Mouse (Mus musculus): ENCODE measurements around the gene Hmga1.

The Hmga1 gene

GRCm38 (mm10) chr17:27556315-27557011 is at the start of gene Hmga1:
Gene Hmga1 (plus strand): TSS chr17:27556497.
- peak; percentile 90 for DNase-seq

DNA sequence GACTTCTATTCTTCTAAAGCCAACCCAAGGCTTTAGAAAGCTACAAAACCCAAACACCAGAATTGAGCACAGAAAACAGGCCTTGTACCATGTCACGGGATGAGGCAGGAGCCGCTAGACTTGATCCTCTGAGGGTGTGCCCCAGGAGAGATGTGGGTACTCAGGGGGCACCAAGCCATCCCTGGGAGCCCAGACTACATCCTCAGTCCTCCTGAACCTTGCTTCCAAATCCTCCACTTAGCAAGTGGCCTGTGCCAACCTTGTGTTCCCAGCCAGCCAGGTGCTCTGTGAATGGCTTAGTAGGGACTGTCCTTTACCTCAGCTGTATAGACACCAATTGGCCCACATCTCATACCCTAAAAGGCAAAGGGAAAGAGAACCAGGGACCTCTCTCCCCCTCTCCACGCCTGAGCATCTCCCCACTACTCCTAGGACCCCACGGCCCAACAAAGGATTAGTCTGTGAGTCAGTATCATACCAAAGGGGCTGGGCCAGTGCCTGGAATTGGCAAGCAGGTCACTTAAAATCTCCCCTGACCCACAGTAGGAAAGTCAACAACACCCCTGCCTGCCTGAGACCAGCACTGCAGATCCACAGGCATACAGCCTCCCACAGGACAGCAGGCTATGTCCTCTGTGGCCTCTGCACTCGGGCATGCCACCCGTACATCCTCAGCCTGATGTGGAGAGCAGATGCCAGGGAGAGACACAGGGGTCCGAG is 49.3 kb upstream of the Hmga1 start:
- DNase-seq, result peak; percentile 63

GRCm38 (mm10) chr17:27507591-27507945 is 48.7 kb upstream of the Hmga1 start:
- no peak for DNase-seq

DNA sequence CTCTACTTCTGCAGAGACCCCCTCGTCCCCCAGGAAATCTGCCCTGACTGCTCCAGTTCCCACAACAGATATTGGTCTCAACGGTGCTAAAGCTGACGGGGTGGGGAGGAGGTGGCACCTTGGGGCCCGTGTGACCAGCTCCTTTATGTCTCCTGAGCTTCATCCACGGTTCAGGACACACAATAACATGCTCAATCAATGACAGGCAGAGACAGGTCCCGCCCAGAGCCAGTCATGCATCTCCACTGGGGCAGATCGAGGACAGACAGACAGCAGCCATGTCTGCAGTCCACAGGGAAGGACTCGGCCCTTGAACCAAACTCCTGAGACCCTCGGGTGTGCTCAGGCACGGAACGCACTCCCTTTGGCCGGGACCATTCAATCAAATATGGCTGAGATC is 48.3 kb upstream of the Hmga1 start:
- DNase-seq, result no peak

DNA sequence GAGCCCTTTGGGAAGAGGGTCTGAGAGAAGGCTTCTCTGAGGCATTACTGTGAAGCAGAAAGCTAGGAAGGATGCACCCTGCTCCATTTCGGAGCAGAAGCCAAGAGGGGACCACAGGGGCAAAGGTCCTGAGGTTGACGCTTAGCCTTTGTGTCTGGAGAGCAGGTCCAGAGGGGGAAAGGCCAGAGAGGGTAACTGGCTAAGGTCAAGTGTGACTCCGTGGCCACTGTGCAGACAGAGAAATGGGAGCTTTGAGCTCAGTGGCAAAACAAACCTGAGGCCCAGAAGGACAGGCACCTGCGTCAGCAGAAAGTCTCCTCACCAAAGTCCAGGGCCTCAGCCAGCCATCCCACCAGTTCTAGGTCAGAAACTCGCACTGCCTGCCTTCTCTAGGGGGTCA is 47.8 kb upstream of the Hmga1 start:
- no peak for DNase-seq

DNA sequence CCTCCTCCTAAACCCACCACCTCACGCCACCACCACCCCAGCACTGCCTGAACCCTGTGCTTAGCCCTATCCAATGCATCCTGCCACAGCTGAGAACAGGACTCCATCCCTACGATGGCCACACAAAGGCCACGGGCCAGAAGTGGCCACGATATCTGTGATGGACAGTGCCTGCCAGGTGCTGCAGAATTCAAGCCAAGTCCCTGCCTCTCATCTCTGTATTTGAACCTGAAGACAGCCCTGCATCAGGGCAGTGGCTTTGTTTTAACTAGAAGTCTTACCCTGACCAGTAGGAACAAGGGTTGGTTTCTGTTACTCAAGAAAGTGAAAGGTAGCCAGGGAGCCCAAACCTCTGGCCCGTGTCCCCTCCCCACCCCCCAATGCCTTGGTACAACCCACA is 47.2 kb upstream of the Hmga1 start:
- DNase-seq, result peak; percentile 66

GRCm38 (mm10) chr17:27510258-27511124 is 45.8 kb upstream of the Hmga1 start:
- peak; percentile 72 for DNase-seq

DNA sequence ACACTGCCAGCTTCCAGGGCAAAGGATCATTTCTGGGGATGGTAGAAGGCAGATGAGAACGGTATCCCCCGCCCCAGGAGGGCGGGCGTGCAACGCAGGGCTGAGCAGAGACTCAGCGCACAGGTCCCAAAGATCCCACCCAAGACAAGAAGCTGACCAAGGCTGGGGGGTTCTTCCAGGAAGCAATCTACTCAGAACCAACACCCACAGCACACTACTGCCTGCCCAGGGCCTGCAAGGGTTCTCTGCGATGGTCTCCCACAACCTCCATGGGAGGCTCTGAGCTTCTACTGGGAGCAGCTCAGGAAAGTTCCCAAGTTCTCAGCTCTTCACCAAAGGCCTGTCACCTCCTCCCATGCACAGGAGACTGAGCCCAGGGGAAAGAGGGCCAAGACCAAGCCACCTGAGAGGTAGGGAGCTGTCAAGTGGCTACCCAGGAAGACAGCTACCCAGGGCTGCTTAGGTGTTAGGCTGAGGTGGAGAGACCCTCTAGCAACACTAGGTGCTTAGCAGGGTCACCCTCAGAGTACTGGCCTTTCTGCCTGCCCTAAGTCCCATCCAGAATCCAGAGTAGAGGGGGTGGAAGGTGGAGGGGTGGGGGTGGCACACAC is 45.1 kb upstream of the Hmga1 start:
- DNase-seq, result peak; percentile 67

DNA sequence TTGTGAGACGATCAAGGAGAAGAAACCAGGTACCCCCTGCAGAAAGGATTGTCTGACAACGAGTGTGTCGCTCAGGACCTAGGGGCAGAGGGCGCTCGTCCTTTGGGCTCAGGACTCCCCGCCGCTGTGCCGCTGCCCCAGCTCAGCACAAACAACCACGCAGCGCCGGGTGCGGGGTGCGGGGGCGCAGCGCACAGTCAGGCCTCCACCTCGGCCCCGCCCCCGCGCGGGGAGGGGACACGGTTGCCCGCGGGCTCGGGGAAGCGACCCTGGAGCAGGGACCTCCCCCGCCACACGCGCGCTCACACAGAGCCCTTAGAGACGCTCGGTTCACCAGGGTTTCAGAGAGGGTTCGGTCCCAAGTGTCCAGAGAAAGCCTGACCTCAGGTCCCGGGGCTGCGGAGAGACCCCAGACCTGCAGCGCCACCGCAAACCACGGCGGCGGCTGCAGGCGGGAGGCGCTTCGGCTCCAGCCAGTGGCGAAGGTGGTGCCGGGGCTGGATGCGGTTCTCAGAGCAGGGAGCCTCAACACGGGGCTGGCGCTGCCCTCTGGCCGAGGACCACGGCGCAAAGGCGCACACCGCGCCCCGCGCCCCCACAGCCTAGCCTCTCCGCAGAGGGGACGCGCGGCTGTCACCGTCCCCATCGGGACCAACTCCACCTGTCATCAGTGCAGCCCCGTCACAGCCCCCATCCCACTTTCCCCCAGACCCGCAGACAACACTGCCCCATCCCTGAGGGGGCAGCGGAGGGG is 44.3 kb upstream of the Hmga1 start:
- peak; percentile 90 for DNase-seq

- DNase-seq, result peak; percentile 59
These were observed 43.6 kb upstream of the Hmga1 start for GRCm38 (mm10) chr17:27512619-27513161.

DNA sequence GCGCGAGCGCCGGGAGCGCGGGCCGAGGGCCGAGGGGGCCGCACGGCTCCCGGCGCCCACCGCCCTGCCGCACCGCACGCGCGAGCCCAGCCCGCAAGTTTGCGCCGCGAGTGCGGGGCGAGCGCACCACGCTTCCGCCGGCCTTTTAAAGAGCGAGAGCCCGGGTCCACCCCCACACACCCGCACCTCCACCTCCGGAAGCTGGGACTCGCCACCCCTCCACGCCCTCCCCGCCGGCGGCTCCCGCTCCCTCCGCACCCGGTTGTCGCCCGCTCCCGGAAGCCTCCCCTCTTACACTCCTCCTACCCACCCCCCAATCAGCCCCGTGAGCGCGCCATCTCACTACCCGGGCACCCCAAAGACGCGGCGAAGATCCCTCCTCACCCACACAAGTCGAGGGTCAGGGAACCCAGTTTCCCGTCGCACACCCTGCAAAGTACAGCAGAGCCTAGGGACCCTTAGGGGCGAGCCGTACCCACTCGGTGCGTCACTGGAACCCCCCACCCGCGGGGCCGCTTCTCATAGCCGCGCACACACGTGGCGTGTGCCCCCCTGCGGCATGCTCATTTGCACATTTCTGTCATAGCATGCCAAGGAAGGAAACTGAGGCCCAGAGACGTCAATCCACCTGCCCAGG is 42.9 kb upstream of the Hmga1 start:
- DNase-seq, result peak; percentile 88

GRCm38 (mm10) chr17:27513916-27514762 is 42.2 kb upstream of the Hmga1 start:
- no peak for DNase-seq

GRCm38 (mm10) chr17:27518296-27518695 is 38.0 kb upstream of the Hmga1 start:
- DNase-seq, result no peak

GRCm38 (mm10) chr17:27518700-27519595 is 37.3 kb upstream of the Hmga1 start:
- DNase-seq, result no peak

DNA sequence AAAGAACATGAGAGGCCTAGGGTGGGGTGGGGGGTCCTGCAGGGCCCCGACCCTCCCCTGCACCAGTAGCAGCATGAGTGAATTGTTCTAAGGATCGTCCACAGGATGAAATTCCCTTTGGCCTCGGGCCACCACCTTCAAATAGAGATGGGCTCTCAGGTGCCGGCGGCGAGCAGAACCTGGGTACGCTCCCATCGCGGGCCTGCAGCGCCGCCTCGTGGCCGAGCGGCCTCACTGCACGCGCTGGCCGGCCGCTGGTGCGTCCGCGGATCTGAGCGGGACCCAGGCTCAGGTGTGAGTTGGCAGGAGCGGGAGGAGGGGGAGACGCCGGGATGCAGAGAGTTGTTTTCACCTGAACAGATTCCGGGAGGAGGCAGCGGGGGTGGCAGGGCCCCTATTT is 35.7 kb upstream of the Hmga1 start:
- DNase-seq, result peak; percentile 80

DNA sequence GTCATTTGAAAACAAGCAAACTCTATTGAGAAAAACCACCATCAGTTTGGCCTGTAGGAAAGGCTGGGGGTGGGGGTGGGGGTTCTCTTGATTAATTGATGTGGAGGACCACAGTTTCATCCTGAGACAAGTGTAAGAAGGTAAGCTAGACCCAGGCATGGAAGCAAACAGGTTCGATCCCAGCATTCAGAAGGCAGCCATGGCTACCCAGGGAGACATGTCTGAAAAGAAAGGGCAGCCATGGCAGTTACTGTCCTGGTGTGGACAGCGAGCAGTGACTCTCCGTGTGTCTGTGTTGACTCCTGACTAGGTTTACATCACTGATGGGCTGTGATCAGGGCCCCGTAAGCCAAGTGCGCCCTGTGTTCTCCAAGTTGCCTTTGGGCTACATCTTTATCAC is 35.0 kb upstream of the Hmga1 start, which contains the start of gene Grm4:
TSS of gene Grm4 (minus strand) at position 101 of the 400 bp plus-strand sequence.
- no peak for DNase-seq

DNA sequence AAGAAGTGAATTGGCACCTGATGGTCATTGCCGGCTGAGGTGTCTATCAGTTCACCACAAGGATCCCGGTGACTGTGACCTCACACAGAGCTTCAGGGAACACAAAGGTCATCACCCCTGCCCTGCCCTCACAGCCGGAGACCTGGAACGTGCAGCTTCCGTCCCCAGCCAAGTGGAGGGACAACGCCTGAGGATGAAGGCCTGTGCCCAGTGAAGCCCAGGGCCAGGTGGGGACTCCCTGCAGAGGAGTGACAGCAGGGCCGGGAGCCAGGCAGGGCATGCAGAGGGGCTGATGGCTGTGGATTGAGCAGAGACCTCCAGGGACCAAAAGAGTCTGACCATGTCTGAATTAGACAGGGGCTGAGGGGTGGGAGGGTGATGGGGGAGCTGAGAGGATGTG is 33.2 kb upstream of the Hmga1 start:
- peak; percentile 40 for DNase-seq

- no peak for DNase-seq
These were observed 29.1 kb upstream of the Hmga1 start for GRCm38 (mm10) chr17:27527188-27527587.

DNA sequence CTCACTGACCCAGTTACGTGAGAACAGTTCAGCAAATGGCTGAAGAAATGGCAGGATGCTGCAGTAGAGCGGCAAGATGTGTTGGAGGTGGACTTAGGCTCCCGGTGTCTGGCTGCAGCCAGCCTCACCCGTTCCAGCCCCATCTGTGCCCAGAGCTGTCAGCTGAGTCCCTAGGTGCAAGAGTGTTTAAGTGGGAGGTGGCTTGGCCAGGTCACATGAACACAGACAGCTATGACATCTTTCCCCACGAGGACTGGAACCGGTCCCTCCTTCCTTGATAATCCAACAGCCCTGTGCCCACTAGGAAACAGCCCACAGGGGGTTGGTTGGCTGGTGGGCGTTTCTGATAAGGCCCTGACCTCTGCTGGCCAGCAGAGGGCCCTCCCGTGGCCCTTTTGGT is 28.3 kb upstream of the Hmga1 start:
- DNase-seq, result no peak
